Mouse (Mus musculus): ENCODE measurements around the gene Pla2g2f.

The Pla2g2f gene

DNA sequence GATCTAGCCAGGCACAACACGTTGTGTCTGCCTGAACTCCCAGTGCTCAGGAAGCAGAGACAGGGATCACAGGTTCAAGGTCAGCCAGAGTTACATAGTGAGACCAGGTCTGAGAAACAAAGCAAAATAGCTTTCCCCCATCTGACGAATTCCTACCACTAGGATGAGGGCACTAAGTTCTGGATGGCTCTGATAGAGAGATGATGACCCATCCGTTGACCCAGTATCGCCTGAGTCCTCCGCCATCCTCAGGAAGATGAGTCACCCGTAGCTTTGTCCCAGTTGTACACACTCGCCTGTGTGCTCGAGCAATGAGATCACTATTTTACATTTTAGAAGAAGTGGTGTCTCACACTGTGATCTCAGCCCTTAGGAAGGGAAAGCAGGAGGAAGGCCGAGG, 4.8 kb upstream of the Pla2g2f start:
- peak; percentile 40 for DNase-seq (ENCODE audit: low read depth, low spot score)

- no peak for DNase-seq (ENCODE audit: low read depth, low spot score)
Observed at GRCm38 (mm10) chr4:138755983-138756382, 1.4 kb downstream of the Pla2g2f start.

DNA sequence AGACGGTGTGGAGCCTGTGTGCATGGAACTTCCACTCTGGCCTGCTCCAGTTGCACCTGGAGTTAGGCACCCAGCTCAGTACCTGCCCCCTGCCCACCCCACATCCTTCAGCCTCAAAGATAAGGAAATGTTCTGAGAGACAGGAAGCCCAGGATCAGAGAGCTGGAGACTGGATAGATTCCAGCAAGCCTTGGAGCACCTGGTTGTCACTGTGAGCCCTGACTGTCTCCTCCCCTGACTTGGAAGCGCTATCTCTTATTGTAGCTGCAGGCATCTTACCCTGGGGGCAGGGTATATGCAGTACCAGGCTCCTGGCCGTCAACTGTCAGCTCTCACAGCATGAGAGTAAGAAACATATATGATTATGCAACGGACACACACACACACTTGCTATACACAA, 2.0 kb downstream of the Pla2g2f start:
- no peak for DNase-seq (ENCODE audit: low read depth, low spot score)

GRCm38 (mm10) chr4:138754432-138754831, 3.0 kb downstream of the Pla2g2f start:
- no peak for DNase-seq (ENCODE audit: low read depth, low spot score)

DNA sequence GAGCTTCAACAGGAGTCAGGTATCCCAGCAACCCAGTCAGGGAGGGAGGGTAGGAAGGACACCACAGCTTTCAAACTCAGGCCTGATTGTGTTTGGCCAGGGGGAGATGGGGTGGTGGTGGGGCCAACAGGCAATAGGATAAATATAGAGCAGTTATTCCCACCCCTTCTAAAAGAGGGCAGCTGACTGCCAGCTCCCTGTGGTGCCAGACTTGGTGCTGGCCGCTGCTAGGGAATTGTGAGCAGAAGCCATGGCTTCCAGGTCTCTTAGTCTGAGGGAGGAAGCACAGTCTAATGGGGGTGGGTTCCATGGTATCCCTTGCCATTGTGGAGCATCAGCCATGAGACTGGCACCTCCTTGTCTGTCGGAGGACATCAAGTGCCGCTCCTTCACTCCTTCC, 3.8 kb downstream of the Pla2g2f start:
- DNase-seq (ENCODE audit: low read depth, low spot score) = no peak

DNA sequence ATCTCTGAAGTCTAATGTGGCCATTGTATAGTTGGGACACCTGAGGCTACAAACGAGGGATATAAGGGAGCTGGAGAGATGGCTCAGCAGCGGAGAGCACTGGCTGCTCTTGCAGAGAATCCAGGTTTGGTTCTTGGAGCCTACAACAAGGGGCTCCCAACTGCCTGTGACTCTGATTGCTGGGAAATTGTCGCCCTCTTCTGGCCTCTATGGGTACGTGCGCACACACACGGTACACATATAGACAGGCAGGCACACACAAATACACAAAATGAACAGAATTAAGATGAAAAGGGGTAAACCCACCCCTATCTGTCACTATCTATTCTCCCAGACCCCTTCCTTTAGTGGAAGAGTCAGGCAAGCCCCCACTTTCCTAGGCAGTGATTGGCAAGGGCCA, 4.8 kb downstream of the Pla2g2f start:
- peak; percentile 58 for DNase-seq (ENCODE audit: low read depth, low spot score)

GRCm38 (mm10) chr4:138748369-138749072, 8.9 kb downstream of the Pla2g2f start:
- DNase-seq (ENCODE audit: low read depth, low spot score) = peak; percentile 66

GRCm38 (mm10) chr4:138747851-138748250, 9.6 kb downstream of the Pla2g2f start:
- no peak for DNase-seq (ENCODE audit: low read depth, low spot score)

- DNase-seq (ENCODE audit: low read depth, low spot score) = no peak
Observed at GRCm38 (mm10) chr4:138746866-138747265, 10.6 kb downstream of the Pla2g2f start.

- no peak for DNase-seq (ENCODE audit: low read depth, low spot score)
Observed at GRCm38 (mm10) chr4:138745884-138746283, 11.5 kb downstream of the Pla2g2f start.

GRCm38 (mm10) chr4:138739136-138739851, 18.1 kb downstream of the Pla2g2f start:
- peak; percentile 29 for DNase-seq (ENCODE audit: low read depth, low spot score)

DNA sequence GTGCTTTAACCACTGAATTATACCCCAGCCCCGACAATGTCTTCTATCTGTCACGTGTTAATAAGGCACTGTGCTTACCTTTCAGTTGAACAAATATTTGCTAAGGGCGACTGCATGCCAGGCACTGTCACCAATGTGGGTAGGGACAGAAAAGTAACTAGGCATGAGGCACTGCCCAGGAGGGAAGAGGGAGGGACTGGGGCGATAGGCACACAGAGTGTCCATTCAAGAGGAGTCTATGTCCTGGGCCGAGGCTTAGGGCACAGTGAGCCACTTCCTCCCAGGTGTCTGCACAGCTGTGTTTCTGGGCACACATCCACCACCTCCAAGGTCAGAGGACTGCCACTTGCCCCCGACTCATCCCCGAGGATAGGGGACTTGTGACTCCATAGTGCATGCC, 20.4 kb downstream of the Pla2g2f start, which contains the start of gene Ubxn10:
TSS of gene Ubxn10 (minus strand) at position 137 of the 400 bp plus-strand sequence.
- DNase-seq (ENCODE audit: low read depth, low spot score) = no peak

- no peak for DNase-seq (ENCODE audit: low read depth, low spot score)
Observed at GRCm38 (mm10) chr4:138734863-138735262, 22.6 kb downstream of the Pla2g2f start.

DNA sequence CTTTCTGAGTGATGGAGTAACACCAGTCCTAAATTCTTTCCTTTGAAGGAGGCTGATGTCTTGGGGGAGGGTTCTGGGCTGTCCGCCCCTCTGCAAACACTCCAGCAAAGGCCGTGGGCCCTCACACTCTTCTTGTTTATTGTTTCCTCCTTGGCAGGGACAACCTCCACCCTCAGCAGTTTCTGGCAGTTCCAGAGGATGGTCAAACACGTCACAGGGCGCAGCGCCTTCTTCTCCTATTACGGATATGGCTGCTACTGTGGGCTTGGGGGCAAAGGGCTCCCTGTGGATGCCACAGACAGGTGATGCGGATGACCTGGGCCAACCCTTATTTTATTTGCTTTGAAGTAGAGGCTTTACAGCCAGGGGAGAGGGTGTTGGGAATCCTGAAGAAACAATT, 23.3 kb downstream of the Pla2g2f start:
- DNase-seq (ENCODE audit: low read depth, low spot score) = no peak

DNA sequence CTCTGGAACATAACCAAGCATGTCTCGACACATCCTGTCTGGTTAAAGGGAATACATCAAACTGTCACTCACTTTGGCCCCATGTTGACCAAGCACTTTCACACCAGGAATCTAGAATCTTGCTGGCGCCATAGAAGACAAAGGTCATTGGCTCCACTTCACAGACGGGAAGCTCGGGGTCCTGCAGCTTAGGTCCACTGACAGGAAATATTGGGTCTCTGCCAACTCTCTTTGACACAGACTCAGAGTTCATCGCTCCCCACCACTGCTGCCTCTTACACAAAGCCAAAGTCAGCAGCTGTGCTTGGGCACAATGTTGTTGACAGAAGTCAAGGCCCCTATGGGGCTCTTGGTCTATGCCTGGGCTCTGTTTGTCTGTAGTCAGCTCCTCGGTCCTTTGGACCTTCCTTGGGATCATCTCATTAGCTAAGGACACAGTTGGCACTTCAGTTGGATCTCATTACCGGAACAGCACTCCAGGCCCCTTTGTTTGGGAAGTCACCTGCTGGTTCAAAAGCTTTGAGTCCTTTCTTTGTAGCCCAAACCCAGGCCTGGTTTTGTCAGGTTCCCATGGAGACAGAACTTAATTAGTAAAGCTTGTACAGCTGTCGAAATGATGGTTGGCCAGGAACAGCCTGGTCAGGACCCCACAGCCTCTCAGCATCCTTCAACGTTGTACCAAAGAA, 28.3 kb downstream of the Pla2g2f start:
- DNase-seq (ENCODE audit: low read depth, low spot score) = no peak

DNA sequence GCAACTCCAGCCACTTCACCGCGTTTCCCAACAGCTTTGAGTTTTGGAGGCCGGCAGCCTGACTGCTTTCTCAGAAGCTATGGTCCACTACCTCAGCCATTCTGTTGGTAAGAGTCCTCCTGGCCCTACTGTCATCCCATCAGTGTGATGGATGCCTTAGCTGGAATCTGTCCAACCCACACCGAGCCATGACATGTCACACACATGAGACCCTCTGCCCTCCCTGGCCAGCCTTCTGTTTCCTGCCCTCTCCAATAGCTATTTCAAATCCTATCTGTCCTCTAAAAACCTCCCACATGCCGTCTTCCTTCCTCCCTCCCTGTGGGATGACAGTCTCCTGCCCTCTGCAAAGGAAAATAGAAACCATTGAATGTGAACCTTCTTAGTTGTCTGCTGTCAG, 31.7 kb downstream of the Pla2g2f start:
- no peak for DNase-seq (ENCODE audit: low read depth, low spot score)

DNA sequence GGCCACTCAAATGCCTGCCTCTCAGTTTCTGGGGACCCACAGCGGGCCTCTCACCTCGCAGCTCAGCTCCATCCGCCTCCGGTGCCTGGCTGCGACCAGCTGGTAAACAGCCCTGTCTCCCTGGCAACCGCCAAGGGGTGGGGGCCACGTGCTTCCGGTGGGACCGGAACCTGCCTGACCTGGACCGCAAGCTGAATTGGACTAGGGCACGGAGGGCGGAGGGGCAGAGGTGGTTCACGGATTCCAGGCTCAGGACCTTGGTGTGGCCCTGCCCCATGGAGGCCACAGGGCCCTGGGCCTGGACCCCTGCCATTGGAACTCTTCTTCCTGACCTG, 32.3 kb downstream of the Pla2g2f start:
- DNase-seq (ENCODE audit: low read depth, low spot score) = peak; percentile 59

DNA sequence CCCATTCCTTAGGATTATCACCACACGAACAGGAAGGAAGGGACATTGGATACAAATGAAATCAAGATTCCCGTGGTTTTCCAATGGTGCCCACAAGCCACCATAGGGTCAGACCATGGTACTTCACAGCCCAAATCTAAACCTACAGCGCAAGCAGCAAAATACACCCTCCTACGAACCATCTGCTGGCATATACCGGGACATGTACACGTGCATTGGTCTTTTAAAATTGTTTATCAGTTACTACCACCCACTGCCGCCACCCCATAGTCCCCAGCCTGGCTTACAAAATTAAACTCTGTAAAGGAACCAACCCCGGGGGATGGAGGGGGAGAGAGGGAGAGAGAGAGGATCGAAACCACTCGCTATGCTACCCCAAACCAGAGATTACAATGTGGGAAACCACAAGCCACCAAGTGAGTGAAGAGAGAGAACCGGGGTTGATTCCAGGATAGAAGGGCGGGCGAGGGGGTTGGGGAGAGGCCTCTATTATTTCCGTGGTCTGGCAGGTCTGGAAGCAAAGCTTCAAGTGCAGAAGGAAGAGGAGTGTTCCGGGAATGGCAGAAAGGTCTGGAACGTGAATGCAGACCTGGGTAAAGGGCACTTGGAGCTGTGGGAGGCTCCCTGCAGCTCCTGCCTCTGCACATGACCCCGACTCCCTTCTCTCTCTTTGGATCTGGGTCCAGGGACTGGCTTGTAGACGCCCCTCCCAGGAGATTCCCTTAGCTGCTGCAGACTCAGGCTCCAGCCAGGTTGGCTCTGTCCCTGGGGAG, 32.9 kb downstream of the Pla2g2f start, which contains the start of gene Pla2g2c:
TSS of gene Pla2g2c (plus strand) at position 439 of the 773 bp plus-strand sequence.
- no peak for DNase-seq (ENCODE audit: low read depth, low spot score)

GRCm38 (mm10) chr4:138723493-138724281, 33.7 kb downstream of the Pla2g2f start:
- DNase-seq (ENCODE audit: low read depth, low spot score) = no peak

DNA sequence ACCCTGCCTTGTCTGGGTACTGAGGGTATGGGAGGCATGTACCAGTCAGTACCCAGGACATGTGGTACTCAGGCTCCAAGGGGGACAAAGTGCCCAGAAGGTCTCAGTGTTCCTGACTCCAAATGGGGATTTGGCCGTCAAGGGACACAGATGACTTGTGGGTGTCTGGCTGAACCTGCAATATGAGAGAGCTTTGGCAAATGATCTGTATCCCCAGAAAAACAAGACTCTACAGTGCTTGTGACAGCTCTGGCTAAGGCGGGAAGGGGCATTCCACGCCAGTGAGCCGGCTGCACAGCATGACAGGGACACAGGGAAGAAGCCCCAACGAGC, 38.2 kb downstream of the Pla2g2f start:
- no peak for DNase-seq (ENCODE audit: low read depth, low spot score)

DNA sequence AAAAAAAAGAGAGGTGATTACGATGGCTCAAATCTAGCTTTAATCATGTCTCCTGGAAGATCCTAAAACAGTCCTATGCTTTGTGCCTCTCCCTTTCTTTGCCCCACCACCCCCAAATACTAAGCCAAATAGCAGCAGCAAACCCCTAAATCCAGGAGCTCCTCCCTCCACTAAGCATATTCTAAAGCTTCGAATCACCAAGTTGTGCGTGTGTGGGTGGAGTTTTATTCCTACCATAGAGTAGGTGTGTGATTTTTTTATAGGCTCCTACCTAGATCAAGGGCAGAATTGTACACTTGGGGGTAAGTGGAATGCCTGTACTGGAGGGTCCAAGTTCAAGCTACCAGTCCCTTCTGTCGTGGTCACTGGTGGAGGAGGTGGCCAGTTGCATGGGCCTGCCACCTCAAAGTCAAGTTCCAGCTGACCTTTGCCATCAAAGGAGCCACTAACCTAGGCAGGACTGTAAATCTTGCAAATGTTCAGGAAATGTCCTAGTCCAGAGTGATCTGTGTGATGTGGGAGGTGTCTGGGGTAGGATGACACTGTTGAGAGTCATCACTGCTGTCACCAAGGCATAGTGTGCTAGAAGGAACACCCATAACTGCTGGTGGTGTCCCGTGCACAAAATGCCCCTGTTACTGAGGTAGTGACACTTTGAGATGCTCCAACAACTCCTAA, 38.7 kb downstream of the Pla2g2f start:
- no peak for DNase-seq (ENCODE audit: low read depth, low spot score)
